ENCODE assay signal across 20 mouse cellular contexts in the genomic region with DNA sequence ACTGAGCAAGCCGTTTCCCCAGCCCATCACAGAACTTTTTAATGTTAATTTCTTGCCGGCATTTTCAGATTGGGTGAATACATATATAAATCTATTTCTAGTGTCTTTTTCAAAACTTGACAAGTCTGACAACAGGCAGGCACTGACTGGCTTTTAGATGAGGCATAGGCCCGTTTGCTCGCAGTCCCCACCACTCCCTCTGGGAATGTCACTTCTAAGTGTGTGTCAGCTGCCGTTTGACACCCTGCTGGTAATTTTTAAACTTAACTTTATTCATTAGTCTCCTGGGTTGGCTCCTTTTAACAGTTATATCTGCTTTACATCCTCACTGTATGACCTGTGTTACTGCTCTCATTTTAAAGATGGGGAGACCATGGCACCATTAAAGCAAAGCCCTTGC. TPM values are rescaled to one million over a fixed set of nuclear protein-coding genes. Genes with fewer than 3 reads are reported as not detected.
DNase-seq lines count a peak whose midpoint lies in the region; ATAC-seq and TF ChIP-seq lines count a peak whose summit lies in the region.
"Had no signal": no experiment of that assay in that cellular context is flagged by ENCODE, and none has a peak within 500 bp of the region (broad histone marks: within the 10 kb centered on the region; RNA-seq: fewer than 3 reads in every experiment).

No protein-coding gene starts in this region.

- H3K4me2 ChIP-seq in embryonic facial prominence, embryonic 13.5 days: no peak overlapping the region
- no peak overlapping the region for H3K4me2 ChIP-seq in forebrain, postnatal 0 days (ENCODE audit: low read depth)
- H3K4me2 ChIP-seq in forebrain, embryonic 12.5 days: no peak overlapping the region
- no peak overlapping the region for H3K4me2 ChIP-seq in lung, embryonic 16.5 days (ENCODE audit: low read depth, low read length)
- H3K4me2 ChIP-seq: embryonic facial prominence, embryonic 12.5 days; heart, embryonic 13.5 days; hindbrain, embryonic 14.5 days had no signal

- H3K36me3 ChIP-seq in embryonic facial prominence, embryonic 13.5 days: no peaks in the 10 kb centered on the region
- no peaks in the 10 kb centered on the region for H3K36me3 ChIP-seq in embryonic facial prominence, embryonic 10.5 days (replicated peaks)
- no peaks in the 10 kb centered on the region for H3K36me3 ChIP-seq in forebrain, postnatal 0 days (ENCODE audit: insufficient read depth)
- no peaks in the 10 kb centered on the region for H3K36me3 ChIP-seq in forebrain, embryonic 12.5 days (replicated peaks)
- H3K36me3 ChIP-seq in lung, embryonic 16.5 days (ENCODE audit: control insufficient read depth, insufficient read depth, low read length): no peaks in the 10 kb centered on the region
- H3K36me3 ChIP-seq: embryonic facial prominence, embryonic 12.5 days; heart, embryonic 10.5 days; heart, embryonic 13.5 days had no signal

- no peaks in the 10 kb centered on the region for H3K9me3 ChIP-seq in embryonic facial prominence, embryonic 13.5 days
- no peaks in the 10 kb centered on the region for H3K9me3 ChIP-seq in embryonic facial prominence, embryonic 10.5 days
- H3K9me3 ChIP-seq in forebrain, postnatal 0 days (ENCODE audit: low read length): no peaks in the 10 kb centered on the region
- no peaks in the 10 kb centered on the region for H3K9me3 ChIP-seq in forebrain, embryonic 12.5 days
- no peaks in the 10 kb centered on the region for H3K9me3 ChIP-seq in lung, embryonic 16.5 days (ENCODE audit: control insufficient read depth, low read length)
- H3K9me3 ChIP-seq: embryonic facial prominence, embryonic 12.5 days; heart, embryonic 10.5 days; heart, embryonic 13.5 days had no signal

- peak overlapping the region; percentile 39; the same call in 1 of the 2 replicates for H3K27ac ChIP-seq in embryonic facial prominence, embryonic 13.5 days
- no peak overlapping the region for H3K27ac ChIP-seq in embryonic facial prominence, embryonic 10.5 days (replicated peaks)
- no peak overlapping the region for H3K27ac ChIP-seq in forebrain, postnatal 0 days (ENCODE audit: low read depth, low read length)
- no peak overlapping the region for H3K27ac ChIP-seq in forebrain, embryonic 12.5 days
- H3K27ac ChIP-seq in lung, embryonic 16.5 days (ENCODE audit: low read length): no peak overlapping the region
- H3K27ac ChIP-seq: embryonic facial prominence, embryonic 12.5 days; heart, adult 2 months; heart, embryonic 10.5 days; heart, embryonic 13.5 days; hindbrain, embryonic 14.5 days; hindbrain, postnatal 0 days had no signal

- H3K27me3 ChIP-seq in embryonic facial prominence, embryonic 13.5 days: no peaks in the 10 kb centered on the region
- no peaks in the 10 kb centered on the region for H3K27me3 ChIP-seq in embryonic facial prominence, embryonic 10.5 days (replicated peaks; ENCODE audit: low read depth, poor library complexity, severe bottlenecking)
- no peaks in the 10 kb centered on the region for H3K27me3 ChIP-seq in forebrain, postnatal 0 days (ENCODE audit: insufficient read depth, low read length)
- 0 out of 2 replicates have a peak, but pooled peaks cover 3% of the 10 kb centered on the region for H3K27me3 ChIP-seq in forebrain, embryonic 12.5 days
- no peaks in the 10 kb centered on the region for H3K27me3 ChIP-seq in lung, embryonic 16.5 days (ENCODE audit: control insufficient read depth, insufficient read depth, low read depth, low read length)
- H3K27me3 ChIP-seq: embryonic facial prominence, embryonic 12.5 days; heart, embryonic 13.5 days had no signal

- no peak for TF ChIP-seq CTCF in forebrain, postnatal 0 days (IDR thresholded peaks at IDR 0.05; ENCODE audit: low read depth)

- peaks cover 37% of the 10 kb centered on the region for H3K4me1 ChIP-seq in embryonic facial prominence, embryonic 13.5 days
- peaks cover 5% of the 10 kb centered on the region; the same call in 1 of the 2 replicates for H3K4me1 ChIP-seq in embryonic facial prominence, embryonic 10.5 days
- H3K4me1 ChIP-seq in forebrain, postnatal 0 days (ENCODE audit: insufficient read depth): peaks cover 5% of the 10 kb centered on the region; the same call in 1 of the 2 replicates
- H3K4me1 ChIP-seq in forebrain, embryonic 12.5 days: peaks cover 4% of the 10 kb centered on the region; the same call in 1 of the 2 replicates
- H3K4me1 ChIP-seq in lung, embryonic 16.5 days (replicated peaks; ENCODE audit: control insufficient read depth, insufficient read depth, low read length): peaks cover 5% of the 10 kb centered on the region; the same call in 1 of the 2 replicates

- WGBS in embryonic facial prominence, embryonic 13.5 days: 68% methylated on average over 5 of the region's 5 CpGs
- WGBS in embryonic facial prominence, embryonic 10.5 days: 85% methylated on average over 5 of the region's 5 CpGs
- 55% methylated on average over 5 of the region's 5 CpGs for WGBS in forebrain, postnatal 0 days
- WGBS in forebrain, embryonic 12.5 days: 78% methylated on average over 5 of the region's 5 CpGs
- 64% methylated on average over 5 of the region's 5 CpGs for WGBS in lung, embryonic 16.5 days

- ATAC-seq in embryonic facial prominence, embryonic 13.5 days (ENCODE audit: insufficient number of reproducible peaks, insufficient read depth, low FRiP score, low TSS enrichment, low read depth): no peak
- ATAC-seq in forebrain, postnatal 0 days: peak; percentile 60
- no peak for ATAC-seq in forebrain, embryonic 12.5 days (ENCODE audit: low FRiP score)
- ATAC-seq in lung, embryonic 16.5 days (ENCODE audit: low read depth): peak; percentile 5; the same call in 1 of the 2 replicates
- ATAC-seq: activated CD4-positive, CD25-positive, alpha-beta regulatory T cell, adult 4 months; inflammation-experienced regulatory T-cells, adult 6 months had no signal

- no peak overlapping the region for H3K9ac ChIP-seq in embryonic facial prominence, embryonic 13.5 days
- H3K9ac ChIP-seq in forebrain, postnatal 0 days: no peak overlapping the region
- no peak overlapping the region for H3K9ac ChIP-seq in forebrain, embryonic 12.5 days
- H3K9ac ChIP-seq in lung, embryonic 16.5 days (ENCODE audit: low read length): no peak overlapping the region
- H3K9ac ChIP-seq: embryonic facial prominence, embryonic 12.5 days; heart, embryonic 13.5 days; hindbrain, embryonic 14.5 days had no signal

- no peak overlapping the region for H3K4me3 ChIP-seq in embryonic facial prominence, embryonic 13.5 days
- no peak overlapping the region for H3K4me3 ChIP-seq in embryonic facial prominence, embryonic 10.5 days
- H3K4me3 ChIP-seq in forebrain, postnatal 0 days (ENCODE audit: low read depth, low read length): no peak overlapping the region
- H3K4me3 ChIP-seq in forebrain, embryonic 12.5 days (replicated peaks): no peak overlapping the region
- H3K4me3 ChIP-seq in lung, embryonic 16.5 days (ENCODE audit: low read length): no peak overlapping the region
- H3K4me3 ChIP-seq: embryonic facial prominence, embryonic 12.5 days; erythroblast, embryonic 14.5 days; heart, adult 2 months; heart, embryonic 10.5 days; heart, embryonic 13.5 days had no signal

- no peak for DNase-seq in embryonic facial prominence, embryonic 10.5 days (ENCODE audit: low spot score)
- DNase-seq in forebrain, postnatal 0 days: no peak
- no peak for DNase-seq in lung, postnatal 25 days (ENCODE audit: low spot score)
- DNase-seq: adrenal gland, adult 8-10 months; adrenal gland, postnatal 25 days; gastrocnemius, postnatal 36 days; heart, adult 2 months; kidney, adult 11 months had no signal

RNA-seq across cellular contexts. Expression of a gene that starts 21.2 kb away (rescaled TPM):
- 28.0 and 37.4 TPM in 2 replicates for polyA plus RNA-seq in embryonic facial prominence, embryonic 13.5 days (2015; fragmentation: Nextera tagmentation; extraction: Ambion mirVana)
- 12.6 and 23.6 TPM in 2 replicates for polyA plus RNA-seq in embryonic facial prominence, embryonic 10.5 days (2016; fragmentation: Nextera tagmentation; extraction: Ambion mirVana)
- 5.7 and 15.0 TPM in 2 replicates for total RNA-seq in forebrain, postnatal 0 days (2014; rRNA removed)
- polyA plus RNA-seq in forebrain, postnatal 0 days (2015; fragmentation: Nextera tagmentation; extraction: Ambion mirVana): 1.9 and 5.6 TPM in 2 replicates
- 3.5 and 6.3 TPM in 2 replicates for polyA plus RNA-seq in forebrain, embryonic 12.5 days (2016; fragmentation: Nextera tagmentation; extraction: Ambion mirVana)
- 9.1 and 9.2 TPM in 2 replicates for polyA plus RNA-seq in lung, embryonic 16.5 days (2015; fragmentation: Nextera tagmentation; extraction: Ambion mirVana)
- total RNA-seq: granulocyte monocyte progenitor cell, adult 5-6 weeks had no signal
- polyA plus RNA-seq: activated CD4-positive, CD25-positive, alpha-beta regulatory T cell, adult 4 months; erythroblast, embryonic 14.5 days; inflammation-experienced regulatory T-cells, adult 6 months had no signal

Comparison
In these comparisons a context has a peak if more than half of its experiments do, and no peak if none do; other contexts are left out.
1. ATAC-seq: peak in forebrain, postnatal 0 days (single experiment) and lung, embryonic 16.5 days (single experiment); none in embryonic facial prominence, embryonic 13.5 days (single experiment) and forebrain, embryonic 12.5 days (single experiment).